Mouse (Mus musculus) embryonic facial prominence, embryonic 13.5 days (tissue): ENCODE results near the gene Olfr812. TPM values are rescaled to one million over a fixed set of nuclear protein-coding genes. Genes with fewer than 3 reads are reported as not detected.
"Not testable (repeated sequence)": the region's sequence is repeated elsewhere in the genome, so short reads cannot be mapped to it uniquely, and the experiment has no call there.

Experiments used
- ATAC-seq: fragments of 200-750 bp; cut with Nextera tagmentation; 2 replicates; pipeline ENCODE4 v1.8.0; 2017; ENCODE audit warnings: low read depth; ENCODE audit not compliant: insufficient number of reproducible peaks, insufficient read depth, low FRiP score, low TSS enrichment
- H3K27ac ChIP-seq: fragments of 300-500 bp; sonication (generic); 2 replicates; pipeline ENCODE4 v1.5.1; 2015; ENCODE audit warnings: moderate library complexity, mild to moderate bottlenecking, inconsistent platforms
- H3K27me3 ChIP-seq: fragments of 300-500 bp; sonication (generic); 2 replicates; pipeline ENCODE4 v1.6.1; 2015; ENCODE audit warnings: mild to moderate bottlenecking, inconsistent platforms
- H3K36me3 ChIP-seq: fragments of 300-500 bp; sonication (generic); 2 replicates; pipeline ENCODE4 v1.6.1; 2015; ENCODE audit warnings: mild to moderate bottlenecking, inconsistent platforms
- H3K4me1 ChIP-seq: fragments of 300-500 bp; sonication (generic); 2 replicates; pipeline ENCODE4 v1.6.1; 2015; ENCODE audit warnings: inconsistent platforms
- H3K4me2 ChIP-seq: fragments of 300-500 bp; sonication (generic); 2 replicates; pipeline ENCODE4 v1.6.1; 2015; ENCODE audit warnings: moderate library complexity, mild to moderate bottlenecking, inconsistent platforms
- H3K4me3 ChIP-seq: fragments of 300-500 bp; sonication (generic); 2 replicates; pipeline ENCODE4 v1.5.1; 2015; ENCODE audit warnings: mild to moderate bottlenecking, inconsistent platforms
- H3K9ac ChIP-seq: fragments of 300-500 bp; sonication (generic); 2 replicates; pipeline ENCODE4 v1.6.1; 2015; ENCODE audit warnings: mild to moderate bottlenecking, inconsistent platforms
- H3K9me3 ChIP-seq: fragments of 300-500 bp; sonication (generic); 2 replicates; pipeline ENCODE4 v1.6.1; 2016; ENCODE audit warnings: inconsistent platforms
- WGBS: fragments of 180-500 bp; shearing (Covaris S2); methylation state at CpG from one replicate; pipeline ENCODE4 v1.1.7; 2015; ENCODE audit warnings: mixed read lengths; 5-methylcytosine and 5-hydroxymethylcytosine counted together
- polyA plus RNA-seq: library from polyadenylated mRNA; unstranded; fragments of >200 nt; fragmentation: Nextera tagmentation; extraction: Ambion mirVana; gene quantifications from 2 replicates; pipeline ENCODE4 v1.2.1, GENCODE M21; 2015

Olfr812 gene
- polyA plus RNA-seq: not detected in 2 replicates

GRCm38 (mm10) chr10:129845994-129846393 lies at the start of gene Olfr812:
TSS of gene Olfr812 (minus strand) at chr10:129846094.
- Histone ChIP-seq H3K9me3 (no peaks in the 10 kb centered on the region), H3K9ac (no peak within 1 kb of the TSS), H3K4me1 (no peaks in the 10 kb centered on the region), H3K4me3 (no peak within 1 kb of the TSS), H3K27ac (no peak within 1 kb of the TSS), H3K4me2 (no peak within 1 kb of the TSS), H3K27me3 (no peaks in the 10 kb centered on the region), H3K36me3 (no peaks in the 10 kb centered on the region)
- WGBS: 63% methylated on average over 1 of the region's 1 CpGs
- ATAC-seq: no peak

- Histone ChIP-seq H3K4me2 (no peak overlapping the region), H3K9me3 (no peaks in the 10 kb centered on the region), H3K9ac (no peak overlapping the region), H3K4me3 (no peak overlapping the region), H3K27me3 (no peaks in the 10 kb centered on the region), H3K36me3 (no peaks in the 10 kb centered on the region), H3K4me1 (no peaks in the 10 kb centered on the region), H3K27ac (no peak overlapping the region)
- WGBS: 91% methylated on average over 7 of the region's 7 CpGs
- ATAC-seq: no peak
These were observed 40.0 kb upstream of the Olfr812 start for GRCm38 (mm10) chr10:129885934-129886333.

- H3K9ac ChIP-seq, H3K4me3 ChIP-seq, H3K9me3 ChIP-seq, H3K27me3 ChIP-seq, H3K27ac ChIP-seq, H3K4me1 ChIP-seq, ATAC-seq, H3K36me3 ChIP-seq, H3K4me2 ChIP-seq: not testable (repeated sequence)
- 84% methylated on average over 6 of the region's 6 CpGs for WGBS
These were observed 39.6 kb upstream of the Olfr812 start for GRCm38 (mm10) chr10:129885496-129885895.

GRCm38 (mm10) chr10:129879751-129880150 lies 33.9 kb upstream of the Olfr812 start, which contains the start of gene Olfr814:
TSS of gene Olfr814 (minus strand) at chr10:129879851.
- H3K9me3 ChIP-seq, H3K4me2 ChIP-seq, H3K4me1 ChIP-seq, H3K27ac ChIP-seq, H3K27me3 ChIP-seq, H3K4me3 ChIP-seq, H3K36me3 ChIP-seq, ATAC-seq, H3K9ac ChIP-seq: not testable (repeated sequence)
- 67% methylated on average over 1 of the region's 1 CpGs for WGBS

GRCm38 (mm10) chr10:129855067-129855466 lies 9.2 kb upstream of the Olfr812 start, which contains the start of gene Olfr813:
TSS of gene Olfr813 (plus strand) at chr10:129855367.
- no peak within 1 kb of the TSS for H3K27ac ChIP-seq
- H3K4me2 ChIP-seq: no peak within 1 kb of the TSS
- no peaks in the 10 kb centered on the region for H3K36me3 ChIP-seq
- no peak within 1 kb of the TSS for H3K9ac ChIP-seq
- H3K4me3 ChIP-seq: no peak within 1 kb of the TSS
- H3K4me1 ChIP-seq: no peaks in the 10 kb centered on the region
- H3K27me3 ChIP-seq: no peaks in the 10 kb centered on the region
- no peak for ATAC-seq
- no peaks in the 10 kb centered on the region for H3K9me3 ChIP-seq

- ATAC-seq: no peak
These were observed 1.4 kb upstream of the Olfr812 start for GRCm38 (mm10) chr10:129847343-129847742.

GRCm38 (mm10) chr10:129804296-129804695 lies 41.6 kb downstream of the Olfr812 start, which contains the start of gene Olfr811:
TSS of gene Olfr811 (minus strand) at chr10:129804396.
- no peaks in the 10 kb centered on the region for H3K4me1 ChIP-seq
- H3K36me3 ChIP-seq: no peaks in the 10 kb centered on the region
- ATAC-seq: no peak
- H3K4me2 ChIP-seq: no peak within 1 kb of the TSS
- 84% methylated on average over 4 of the region's 4 CpGs for WGBS
- no peak within 1 kb of the TSS for H3K27ac ChIP-seq
- H3K27me3 ChIP-seq: no peaks in the 10 kb centered on the region
- no peaks in the 10 kb centered on the region for H3K9me3 ChIP-seq
- no peak within 1 kb of the TSS for H3K4me3 ChIP-seq
- H3K9ac ChIP-seq: no peak within 1 kb of the TSS

More at GRCm38 (mm10) chr10:129847343-129847742, 1.4 kb upstream of the Olfr812 start:
- WGBS: 76% methylated on average over 1 of the region's 1 CpGs
- Histone ChIP-seq H3K4me1 (no peaks in the 10 kb centered on the region), H3K4me3 (no peak overlapping the region), H3K27me3 (no peaks in the 10 kb centered on the region), H3K36me3 (no peaks in the 10 kb centered on the region), H3K9me3 (no peaks in the 10 kb centered on the region), H3K9ac (no peak overlapping the region), H3K4me2 (no peak overlapping the region), H3K27ac (no peak overlapping the region)

GRCm38 (mm10) chr10:129794817-129795216 lies 51.1 kb downstream of the Olfr812 start, which contains the start of gene Olfr810:
TSS of gene Olfr810 (minus strand) at chr10:129794917.
- H3K4me2 ChIP-seq: no peak within 1 kb of the TSS
- no peak for ATAC-seq
- H3K9me3 ChIP-seq: no peaks in the 10 kb centered on the region
- H3K27me3 ChIP-seq: no peaks in the 10 kb centered on the region
- no peak within 1 kb of the TSS for H3K4me3 ChIP-seq
- no peaks in the 10 kb centered on the region for H3K36me3 ChIP-seq
- H3K4me1 ChIP-seq: no peaks in the 10 kb centered on the region
- no peak within 1 kb of the TSS for H3K9ac ChIP-seq
- H3K27ac ChIP-seq: no peak within 1 kb of the TSS

Other genes starting within 250 kb of the Olfr812 start
- gene Olfr796, start 233.5 kb downstream of the Olfr812 start, polyA plus RNA-seq: not detected in 2 replicates
- not detected in 2 replicates for gene Olfr798, start 218.2 kb downstream of the Olfr812 start, polyA plus RNA-seq
- not detected in 2 replicates for gene Olfr799, start 208.6 kb downstream of the Olfr812 start, polyA plus RNA-seq
- gene Olfr800, start 188.4 kb downstream of the Olfr812 start, polyA plus RNA-seq: not detected in 2 replicates
- gene Olfr801, start 172.2 kb downstream of the Olfr812 start, polyA plus RNA-seq: not detected in 2 replicates
- gene Olfr802, start 157.9 kb downstream of the Olfr812 start, polyA plus RNA-seq: not detected in 2 replicates
- not detected in 2 replicates for gene Olfr803, start 151.8 kb downstream of the Olfr812 start, polyA plus RNA-seq
- not detected in 2 replicates for gene Olfr804, start 142.9 kb downstream of the Olfr812 start, polyA plus RNA-seq
- gene Olfr805, start 116.7 kb downstream of the Olfr812 start, polyA plus RNA-seq: not detected in 2 replicates
- gene Olfr806, start 104.2 kb downstream of the Olfr812 start, polyA plus RNA-seq: not detected in 2 replicates
- not detected in 2 replicates for gene Olfr807, start 88.3 kb downstream of the Olfr812 start, polyA plus RNA-seq
- not detected in 2 replicates for gene Olfr808, start 80.6 kb downstream of the Olfr812 start, polyA plus RNA-seq
- gene Olfr809, start 71.5 kb downstream of the Olfr812 start, polyA plus RNA-seq: not detected in 2 replicates
- gene Olfr810, start 51.2 kb downstream of the Olfr812 start, polyA plus RNA-seq: 0.06 TPM in 1 of 2 replicates, not detected in the other
- not detected in 2 replicates for gene Olfr811, start 41.7 kb downstream of the Olfr812 start, polyA plus RNA-seq
- 0.18 TPM in 1 of 2 replicates, not detected in the other for gene Olfr813, start 9.3 kb upstream of the Olfr812 start, polyA plus RNA-seq
- not detected in 2 replicates for gene Olfr814, start 33.8 kb upstream of the Olfr812 start, polyA plus RNA-seq
- gene Olfr815, start 59.8 kb upstream of the Olfr812 start, polyA plus RNA-seq: not detected in 2 replicates
- gene Olfr816, start 69.5 kb upstream of the Olfr812 start, polyA plus RNA-seq: not detected in 2 replicates
- not detected in 2 replicates for gene Olfr818, start 103.0 kb upstream of the Olfr812 start, polyA plus RNA-seq
- not detected in 2 replicates for gene Olfr819, start 121.2 kb upstream of the Olfr812 start, polyA plus RNA-seq
- not detected in 2 replicates for gene Olfr247, start 130.0 kb upstream of the Olfr812 start, polyA plus RNA-seq
- not detected in 2 replicates for gene Gm10310, start 139.0 kb upstream of the Olfr812 start, polyA plus RNA-seq
- gene Olfr820, start 166.5 kb upstream of the Olfr812 start, polyA plus RNA-seq: not detected in 2 replicates
- not detected in 2 replicates for gene Olfr821, start 184.3 kb upstream of the Olfr812 start, polyA plus RNA-seq
- not detected in 2 replicates for gene Olfr822, start 225.1 kb upstream of the Olfr812 start, polyA plus RNA-seq